Mouse (Mus musculus): ENCODE data around the gene Nanog. TPM values are rescaled to one million over a fixed set of nuclear protein-coding genes. Genes with fewer than 3 reads are reported as not detected.

Gene Nanog
- polyA plus RNA-seq, 1 experiment from 2014 or later: 0.36 TPM

- no peak for ATAC-seq
- H3K36me3 ChIP-seq (ENCODE audit: insufficient read depth, low read length): no peaks in the 10 kb centered on the region
- 24% methylated on average over 2 of the region's 2 CpGs for WGBS
- H3K9me3 ChIP-seq (ENCODE audit: low read length): no peaks in the 10 kb centered on the region
- no peak overlapping the region for H3K4me3 ChIP-seq (ENCODE audit: low read depth, low read length)
- no peak overlapping the region for H3K27ac ChIP-seq (ENCODE audit: low read length)
- no peak overlapping the region for H3K4me2 ChIP-seq (replicated peaks; ENCODE audit: low read depth, low read length)
- no peak overlapping the region for H3K9ac ChIP-seq (replicated peaks; ENCODE audit: low read depth)
- no peak for TF ChIP-seq EP300 (IDR thresholded peaks at IDR 0.05)
- TF ChIP-seq CTCF (IDR thresholded peaks at IDR 0.05): peak; percentile 87
- H3K4me1 ChIP-seq (ENCODE audit: insufficient read depth, low read depth, low read length): no peaks in the 10 kb centered on the region
- H3K27me3 ChIP-seq (replicated peaks; ENCODE audit: insufficient read depth, low read length): no peaks in the 10 kb centered on the region
- DNase-seq (ENCODE audit: low spot score): peak; percentile 76
These were observed 12.7 kb downstream of the Nanog start for GRCm38 (mm10) chr6:122719942-122720341.

- WGBS: 14% methylated on average over 8 of the region's 8 CpGs
- Histone ChIP-seq H3K9me3 (ENCODE audit: low read length) (no peaks in the 10 kb centered on the region), H3K4me3 (ENCODE audit: low read depth, low read length) (no peak overlapping the region), H3K36me3 (ENCODE audit: insufficient read depth, low read length) (no peaks in the 10 kb centered on the region), H3K27me3 (replicated peaks; ENCODE audit: insufficient read depth, low read length) (peaks cover 10% of the 10 kb centered on the region; the same call in 1 of the 2 replicates), H3K4me2 (replicated peaks; ENCODE audit: low read depth, low read length) (0 out of 2 replicates have a peak overlapping the region, but pooled peaks have one; percentile 17), H3K9ac (replicated peaks; ENCODE audit: low read depth) (no peak overlapping the region), H3K4me1 (ENCODE audit: insufficient read depth, low read depth, low read length) (peaks cover 7% of the 10 kb centered on the region; the same call in 1 of the 2 replicates), H3K27ac (ENCODE audit: low read length) (no peak overlapping the region)
- DNase-seq (ENCODE audit: low spot score) (peak; percentile 88), ATAC-seq (peak; percentile 60)
- TF ChIP-seq CTCF (IDR thresholded peaks at IDR 0.05) (peak; percentile 84), EP300 (IDR thresholded peaks at IDR 0.05) (no peak)
These were observed 32.7 kb downstream of the Nanog start for GRCm38 (mm10) chr6:122739952-122740351.

GRCm38 (mm10) chr6:122741460-122742227 is 34.4 kb downstream of the Nanog start:
- H3K9me3 ChIP-seq (ENCODE audit: low read length): no peaks in the 10 kb centered on the region
- no peaks in the 10 kb centered on the region for H3K36me3 ChIP-seq (ENCODE audit: insufficient read depth, low read length)
- ATAC-seq (no peak), DNase-seq (ENCODE audit: low spot score) (no peak)
- peak overlapping the region; percentile 36 for H3K4me3 ChIP-seq (ENCODE audit: low read depth, low read length)
- 7% methylated on average over 25 of the region's 25 CpGs for WGBS
- H3K4me1 ChIP-seq (ENCODE audit: insufficient read depth, low read depth, low read length): peaks cover 7% of the 10 kb centered on the region; the same call in 1 of the 2 replicates
- H3K9ac ChIP-seq (replicated peaks; ENCODE audit: low read depth): no peak overlapping the region
- H3K4me2 ChIP-seq (replicated peaks; ENCODE audit: low read depth, low read length): peak overlapping the region; percentile 61
- H3K27ac ChIP-seq (ENCODE audit: low read length): no peak overlapping the region
- peaks cover 10% of the 10 kb centered on the region; the same call in 1 of the 2 replicates for H3K27me3 ChIP-seq (replicated peaks; ENCODE audit: insufficient read depth, low read length)
- TF ChIP-seq CTCF (IDR thresholded peaks at IDR 0.05) (no peak), EP300 (IDR thresholded peaks at IDR 0.05) (no peak)

- no peaks in the 10 kb centered on the region for H3K36me3 ChIP-seq (ENCODE audit: insufficient read depth, low read length)
- under 1% methylated on average over 23 of the region's 23 CpGs for WGBS
- H3K9ac ChIP-seq (replicated peaks; ENCODE audit: low read depth): no peak overlapping the region
- TF ChIP-seq EP300 (IDR thresholded peaks at IDR 0.05) (no peak), CTCF (IDR thresholded peaks at IDR 0.05) (no peak)
- peak overlapping the region; percentile 36 for H3K4me3 ChIP-seq (ENCODE audit: low read depth, low read length)
- H3K9me3 ChIP-seq (ENCODE audit: low read length): no peaks in the 10 kb centered on the region
- H3K27ac ChIP-seq (ENCODE audit: low read length): no peak overlapping the region
- H3K27me3 ChIP-seq (replicated peaks; ENCODE audit: insufficient read depth, low read length): peaks cover 10% of the 10 kb centered on the region; the same call in 1 of the 2 replicates
- DNase-seq (ENCODE audit: low spot score): peak; percentile 65
- peak; percentile 23; the same call in 1 of the 2 replicates for ATAC-seq
- H3K4me1 ChIP-seq (ENCODE audit: insufficient read depth, low read depth, low read length): peaks cover 7% of the 10 kb centered on the region; the same call in 1 of the 2 replicates
- peak overlapping the region; percentile 61 for H3K4me2 ChIP-seq (replicated peaks; ENCODE audit: low read depth, low read length)
These were observed 35.1 kb downstream of the Nanog start for GRCm38 (mm10) chr6:122742228-122742899.

GRCm38 (mm10) chr6:122743353-122743752 is 36.1 kb downstream of the Nanog start:
- H3K9me3 ChIP-seq (ENCODE audit: low read length): no peaks in the 10 kb centered on the region
- no peak overlapping the region for H3K27ac ChIP-seq (ENCODE audit: low read length)
- peaks cover 10% of the 10 kb centered on the region; the same call in 1 of the 2 replicates for H3K27me3 ChIP-seq (replicated peaks; ENCODE audit: insufficient read depth, low read length)
- no peak for TF ChIP-seq EP300 (IDR thresholded peaks at IDR 0.05)
- TF ChIP-seq CTCF (IDR thresholded peaks at IDR 0.05): peak; percentile 18; the same call in 1 of the 2 replicates
- 30% methylated on average over 11 of the region's 11 CpGs for WGBS
- no peak overlapping the region for H3K9ac ChIP-seq (replicated peaks; ENCODE audit: low read depth)
- H3K4me2 ChIP-seq (replicated peaks; ENCODE audit: low read depth, low read length): no peak overlapping the region
- H3K4me3 ChIP-seq (ENCODE audit: low read depth, low read length): no peak overlapping the region
- ATAC-seq (no peak), DNase-seq (ENCODE audit: low spot score) (no peak)
- H3K36me3 ChIP-seq (ENCODE audit: insufficient read depth, low read length): no peaks in the 10 kb centered on the region
- peaks cover 7% of the 10 kb centered on the region; the same call in 1 of the 2 replicates for H3K4me1 ChIP-seq (ENCODE audit: insufficient read depth, low read depth, low read length)

All from lung, postnatal 0 days (tissue).